Mouse (Mus musculus) neural tube, embryonic 15.5 days (tissue): ENCODE results near the gene Psmc3. TPM values are rescaled to one million over a fixed set of nuclear protein-coding genes. Genes with fewer than 3 reads are reported as not detected.

Experiments
- ATAC-seq: fragments of 200-750 bp; cut with Nextera tagmentation; 2 replicates; pipeline ENCODE4 v1.8.0; 2017; ENCODE audit warnings: mild to moderate bottlenecking, moderate TSS enrichment, moderate library complexity; ENCODE audit not compliant: low FRiP score
- H3K27ac ChIP-seq: fragments of 300-500 bp; sonication (generic); replicated peaks from 2 replicates; pipeline ENCODE4 v1.5.1; 2015; ENCODE audit warnings: mild to moderate bottlenecking, inconsistent platforms
- H3K27me3 ChIP-seq: fragments of 300-500 bp; sonication (generic); replicated peaks from 2 replicates; pipeline ENCODE4 v1.6.1; 2015; ENCODE audit warnings: inconsistent platforms
- H3K36me3 ChIP-seq: fragments of 300-500 bp; sonication (generic); 2 replicates; pipeline ENCODE4 v1.6.1; 2015; ENCODE audit warnings: inconsistent platforms
- H3K4me1 ChIP-seq: fragments of 300-500 bp; sonication (generic); 2 replicates; pipeline ENCODE4 v1.6.1; 2015; ENCODE audit warnings: inconsistent platforms
- H3K4me2 ChIP-seq: fragments of 300-500 bp; sonication (generic); 2 replicates; pipeline ENCODE4 v1.6.1; 2015; ENCODE audit warnings: inconsistent platforms, mild to moderate bottlenecking, moderate library complexity
- H3K4me3 ChIP-seq: fragments of 300-500 bp; sonication (generic); replicated peaks from 2 replicates; pipeline ENCODE4 v1.5.1; 2015; ENCODE audit warnings: mild to moderate bottlenecking, inconsistent platforms
- H3K9ac ChIP-seq: fragments of 300-500 bp; sonication (generic); replicated peaks from 2 replicates; pipeline ENCODE4 v1.6.1; 2015; ENCODE audit warnings: mild to moderate bottlenecking, inconsistent platforms
- H3K9me3 ChIP-seq: fragments of 300-500 bp; sonication (generic); replicated peaks from 2 replicates; pipeline ENCODE4 v1.6.1; 2016; ENCODE audit warnings: inconsistent platforms
- WGBS: fragments of 180-500 bp; shearing (Covaris S2); methylation state at CpG from one replicate; pipeline ENCODE4 v1.1.7; 2015; ENCODE audit warnings: mixed read lengths; 5-methylcytosine and 5-hydroxymethylcytosine counted together
- polyA plus RNA-seq: library from polyadenylated mRNA; unstranded; fragments of >200 nt; fragmentation: Nextera tagmentation; extraction: Ambion mirVana; gene quantifications from 2 replicates; pipeline ENCODE4 v1.2.1, GENCODE M21; 2015

The Psmc3 gene
- polyA plus RNA-seq, 1 experiment from 2014 or later: 234 TPM

GRCm38 (mm10) chr2:91070076-91070800 is 16.4 kb downstream of the Psmc3 start, which contains the start of gene Slc39a13:
Slc39a13 (minus strand) TSS chr2:91070417.
- H3K27me3 ChIP-seq: no peaks in the 10 kb centered on the region
- no peaks in the 10 kb centered on the region for H3K9me3 ChIP-seq
- peaks cover 9% of the 10 kb centered on the region; the same call in 1 of the 2 replicates for H3K36me3 ChIP-seq
- H3K9ac ChIP-seq: peak within 1 kb of the TSS; percentile 66
- ATAC-seq: peak; percentile 94
- peak within 1 kb of the TSS; percentile 71 for H3K4me3 ChIP-seq
- peak within 1 kb of the TSS; percentile 88 for H3K27ac ChIP-seq
- under 1% methylated on average over 62 of the region's 69 CpGs for WGBS
- H3K4me1 ChIP-seq: peaks cover 30% of the 10 kb centered on the region
- H3K4me2 ChIP-seq: peak within 1 kb of the TSS; percentile 80

- H3K4me1 ChIP-seq: peaks cover 30% of the 10 kb centered on the region
- H3K9ac ChIP-seq: peak overlapping the region; percentile 66
- H3K27me3 ChIP-seq: no peaks in the 10 kb centered on the region
- no peak for ATAC-seq
- H3K36me3 ChIP-seq: peaks cover 9% of the 10 kb centered on the region; the same call in 1 of the 2 replicates
- H3K27ac ChIP-seq: peak overlapping the region; percentile 88
- peak overlapping the region; percentile 71 for H3K4me3 ChIP-seq
- 85% methylated on average over 10 of the region's 10 CpGs for WGBS
- peak overlapping the region; percentile 80 for H3K4me2 ChIP-seq
- H3K9me3 ChIP-seq: no peaks in the 10 kb centered on the region
These were observed 17.2 kb downstream of the Psmc3 start for GRCm38 (mm10) chr2:91071059-91071458.

- no peaks in the 10 kb centered on the region for H3K27me3 ChIP-seq
- no peak for ATAC-seq
- 39% methylated on average over 1 of the region's 1 CpGs for WGBS
- no peak overlapping the region for H3K27ac ChIP-seq
- peaks cover 30% of the 10 kb centered on the region for H3K4me1 ChIP-seq
- no peaks in the 10 kb centered on the region for H3K9me3 ChIP-seq
- H3K9ac ChIP-seq: no peak overlapping the region
- 0 out of 2 replicates have a peak, but pooled peaks cover under 1% of the 10 kb centered on the region for H3K36me3 ChIP-seq
- H3K4me3 ChIP-seq: no peak overlapping the region
- no peak overlapping the region for H3K4me2 ChIP-seq
These were observed 18.3 kb downstream of the Psmc3 start for GRCm38 (mm10) chr2:91072092-91072491.

GRCm38 (mm10) chr2:91077957-91078313 is 24.1 kb downstream of the Psmc3 start:
- Histone ChIP-seq H3K27ac (peak overlapping the region; percentile 49), H3K9ac (peak overlapping the region; percentile 62), H3K4me2 (peak overlapping the region; percentile 92), H3K4me3 (peak overlapping the region; percentile 46), H3K36me3 (no peaks in the 10 kb centered on the region), H3K4me1 (peaks cover 15% of the 10 kb centered on the region), H3K27me3 (no peaks in the 10 kb centered on the region), H3K9me3 (no peaks in the 10 kb centered on the region)
- ATAC-seq: peak; percentile 58; the same call in 1 of the 2 replicates
- 12% methylated on average over 12 of the region's 12 CpGs for WGBS

- Histone ChIP-seq H3K36me3 (no peaks in the 10 kb centered on the region), H3K4me2 (peak overlapping the region; percentile 92), H3K4me3 (peak overlapping the region; percentile 46), H3K27me3 (no peaks in the 10 kb centered on the region), H3K4me1 (peaks cover 15% of the 10 kb centered on the region), H3K27ac (peak overlapping the region; percentile 49), H3K9ac (peak overlapping the region; percentile 62), H3K9me3 (no peaks in the 10 kb centered on the region)
- peak; percentile 77 for ATAC-seq
- 1% methylated on average over 23 of the region's 36 CpGs for WGBS
These were observed 24.7 kb downstream of the Psmc3 start for GRCm38 (mm10) chr2:91078314-91079025.

- H3K27me3 ChIP-seq: no peaks in the 10 kb centered on the region
- no peaks in the 10 kb centered on the region for H3K36me3 ChIP-seq
- WGBS: 31% methylated on average over 5 of the region's 5 CpGs
- H3K4me3 ChIP-seq: peak overlapping the region; percentile 46
- peak overlapping the region; percentile 62 for H3K9ac ChIP-seq
- H3K4me2 ChIP-seq: peak overlapping the region; percentile 92
- ATAC-seq: no peak
- no peaks in the 10 kb centered on the region for H3K9me3 ChIP-seq
- H3K4me1 ChIP-seq: peaks cover 15% of the 10 kb centered on the region
- H3K27ac ChIP-seq: peak overlapping the region; percentile 49; the same call in 1 of the 2 replicates
These were observed 25.2 kb downstream of the Psmc3 start for GRCm38 (mm10) chr2:91079026-91079384.

GRCm38 (mm10) chr2:91080784-91081513 is 27.1 kb downstream of the Psmc3 start:
- ATAC-seq: no peak
- H3K4me3 ChIP-seq: no peak overlapping the region
- WGBS: 88% methylated on average over 8 of the region's 8 CpGs
- no peaks in the 10 kb centered on the region for H3K27me3 ChIP-seq
- no peak overlapping the region for H3K9ac ChIP-seq
- H3K9me3 ChIP-seq: no peaks in the 10 kb centered on the region
- no peaks in the 10 kb centered on the region for H3K36me3 ChIP-seq
- no peak overlapping the region for H3K4me2 ChIP-seq
- no peak overlapping the region for H3K27ac ChIP-seq
- H3K4me1 ChIP-seq: peaks cover 15% of the 10 kb centered on the region

- Histone ChIP-seq H3K9ac (no peak within 1 kb of the TSS), H3K36me3 (no peaks in the 10 kb centered on the region), H3K4me2 (no peak within 1 kb of the TSS), H3K4me1 (peaks cover 15% of the 10 kb centered on the region), H3K4me3 (no peak within 1 kb of the TSS), H3K9me3 (no peaks in the 10 kb centered on the region), H3K27me3 (no peaks in the 10 kb centered on the region), H3K27ac (no peak within 1 kb of the TSS)
- 78% methylated on average over 13 of the region's 13 CpGs for WGBS
- ATAC-seq: no peak
These were observed 28.2 kb downstream of the Psmc3 start, which contains the start of gene Spi1 for GRCm38 (mm10) chr2:91081775-91082695. Spi1 (plus strand) TSS chr2:91082390.

GRCm38 (mm10) chr2:91082844-91083243 is 29.0 kb downstream of the Psmc3 start:
- WGBS: 72% methylated on average over 11 of the region's 11 CpGs
- no peak for ATAC-seq
- Histone ChIP-seq H3K27me3 (no peaks in the 10 kb centered on the region), H3K9me3 (no peaks in the 10 kb centered on the region), H3K4me1 (peaks cover 12% of the 10 kb centered on the region), H3K36me3 (no peaks in the 10 kb centered on the region), H3K27ac (no peak overlapping the region), H3K4me3 (no peak overlapping the region), H3K4me2 (no peak overlapping the region), H3K9ac (no peak overlapping the region)

- Histone ChIP-seq H3K9ac (no peak overlapping the region), H3K27me3 (no peaks in the 10 kb centered on the region), H3K36me3 (no peaks in the 10 kb centered on the region), H3K27ac (no peak overlapping the region), H3K4me3 (no peak overlapping the region), H3K9me3 (no peaks in the 10 kb centered on the region), H3K4me2 (no peak overlapping the region), H3K4me1 (peaks cover 6% of the 10 kb centered on the region)
- ATAC-seq: no peak
- 68% methylated on average over 1 of the region's 1 CpGs for WGBS
These were observed 29.6 kb downstream of the Psmc3 start for GRCm38 (mm10) chr2:91083366-91083940.
